Mouse (Mus musculus) forebrain, embryonic 15.5 days (tissue): ENCODE data around the gene Oxct2b. TPM values are rescaled to one million over a fixed set of nuclear protein-coding genes. Genes with fewer than 3 reads are reported as not detected.

Experiments used
- ATAC-seq: fragments of 200-750 bp; cut with Nextera tagmentation; replicated peaks from 2 replicates; pipeline ENCODE4 v1.8.0; 2017; ENCODE audit warnings: mild to moderate bottlenecking, moderate TSS enrichment, moderate library complexity
- H3K27ac ChIP-seq: fragments of 300-500 bp; sonication (generic); replicated peaks from 2 replicates; pipeline ENCODE4 v1.5.1; 2015; ENCODE audit warnings: mild to moderate bottlenecking, inconsistent platforms
- H3K27me3 ChIP-seq: fragments of 300-500 bp; sonication (generic); 2 replicates; pipeline ENCODE4 v1.6.1; 2015; ENCODE audit warnings: inconsistent platforms
- H3K36me3 ChIP-seq: fragments of 300-500 bp; sonication (generic); 2 replicates; pipeline ENCODE4 v1.6.1; 2015; ENCODE audit warnings: mild to moderate bottlenecking, inconsistent platforms
- H3K4me1 ChIP-seq: fragments of 300-500 bp; sonication (generic); 2 replicates; pipeline ENCODE4 v1.6.1; 2015; ENCODE audit warnings: inconsistent platforms
- H3K4me2 ChIP-seq: fragments of 300-500 bp; sonication (generic); replicated peaks from 2 replicates; pipeline ENCODE4 v1.6.1; 2015; ENCODE audit warnings: mild to moderate bottlenecking, inconsistent platforms
- H3K4me3 ChIP-seq: fragments of 300-500 bp; sonication (generic); 2 replicates; pipeline ENCODE4 v1.5.1; 2015; ENCODE audit warnings: mild to moderate bottlenecking, inconsistent platforms
- H3K9ac ChIP-seq: fragments of 300-500 bp; sonication (generic); replicated peaks from 2 replicates; pipeline ENCODE4 v1.6.1; 2015; ENCODE audit warnings: mild to moderate bottlenecking, inconsistent platforms
- H3K9me3 ChIP-seq: fragments of 300-500 bp; sonication (generic); 2 replicates; pipeline ENCODE4 v1.6.1; 2016; ENCODE audit warnings: inconsistent platforms
- whole genome bisulfite sequencing: fragments of 180-500 bp; shearing (Covaris S2); methylation state at CpG from one replicate; pipeline ENCODE4 v1.1.7; 2015; ENCODE audit warnings: mixed read lengths; 5-methylcytosine and 5-hydroxymethylcytosine counted together
- polyA plus RNA-seq: library from polyadenylated mRNA; unstranded; fragments of >200 nt; fragmentation: Nextera tagmentation; extraction: Ambion mirVana; gene quantifications from 2 replicates; pipeline ENCODE4 v1.2.1, GENCODE M21; 2015

The Oxct2b gene
- polyA plus RNA-seq, 1 experiment from 2014 or later, result 0.17 TPM

DNA sequence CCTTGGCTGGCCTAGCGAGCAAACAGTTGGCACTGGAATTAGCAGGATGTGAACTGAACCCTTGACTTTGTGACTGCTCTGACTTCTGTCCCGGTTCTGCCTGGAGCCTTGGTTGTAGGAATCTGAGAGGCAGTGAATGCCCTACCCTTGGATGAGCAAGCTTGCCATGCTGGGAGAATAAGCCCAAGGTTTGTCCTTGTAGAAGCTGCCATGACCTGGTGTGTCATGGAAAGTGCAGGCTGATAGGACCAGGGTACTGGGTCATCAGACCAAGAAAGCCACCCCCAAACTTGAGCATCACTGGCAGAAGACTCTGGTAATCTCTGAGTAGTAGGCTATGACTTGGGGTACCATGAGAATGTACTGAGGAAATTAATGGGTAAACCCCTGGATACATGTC lies 5.2 kb downstream of the Oxct2b start:
- H3K36me3 ChIP-seq, result peaks cover 12% of the 10 kb centered on the region
- no peak overlapping the region for H3K9ac ChIP-seq
- 85% methylated on average over 2 of the region's 2 CpGs for WGBS
- no peak overlapping the region for H3K4me3 ChIP-seq
- no peaks in the 10 kb centered on the region; the same call in 1 of the 2 replicates for H3K27me3 ChIP-seq
- no peak overlapping the region for H3K27ac ChIP-seq
- no peak overlapping the region for H3K4me2 ChIP-seq
- no peaks in the 10 kb centered on the region for H3K9me3 ChIP-seq
- H3K4me1 ChIP-seq, result no peaks in the 10 kb centered on the region
- ATAC-seq, result no peak

DNA sequence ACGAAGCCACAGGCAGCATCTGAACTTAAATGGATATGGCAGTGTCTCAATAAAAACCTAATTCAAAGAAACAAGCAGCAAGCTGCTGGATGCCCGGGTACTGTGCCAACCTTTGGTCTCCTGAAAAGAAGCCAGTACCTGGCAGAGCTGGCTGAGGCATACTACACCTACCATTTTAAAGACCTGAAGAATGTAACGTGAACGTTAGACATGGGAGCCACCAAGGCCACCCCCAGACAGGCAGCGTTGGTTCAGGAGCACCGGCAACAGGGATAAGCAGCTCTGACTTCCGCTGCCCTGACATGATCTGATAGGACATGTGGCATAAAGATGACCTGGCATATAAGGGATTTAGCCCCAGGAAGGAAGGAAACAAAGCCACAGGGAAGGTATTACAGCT lies 10.6 kb downstream of the Oxct2b start:
- H3K27me3 ChIP-seq, result no peaks in the 10 kb centered on the region
- H3K9ac ChIP-seq, result no peak overlapping the region
- WGBS, result 93% methylated on average over 7 of the region's 7 CpGs
- H3K9me3 ChIP-seq, result no peaks in the 10 kb centered on the region
- H3K27ac ChIP-seq, result no peak overlapping the region
- no peaks in the 10 kb centered on the region for H3K4me1 ChIP-seq
- ATAC-seq, result no peak
- H3K4me2 ChIP-seq, result no peak overlapping the region
- peaks cover 54% of the 10 kb centered on the region for H3K36me3 ChIP-seq
- H3K4me3 ChIP-seq, result no peak overlapping the region

DNA sequence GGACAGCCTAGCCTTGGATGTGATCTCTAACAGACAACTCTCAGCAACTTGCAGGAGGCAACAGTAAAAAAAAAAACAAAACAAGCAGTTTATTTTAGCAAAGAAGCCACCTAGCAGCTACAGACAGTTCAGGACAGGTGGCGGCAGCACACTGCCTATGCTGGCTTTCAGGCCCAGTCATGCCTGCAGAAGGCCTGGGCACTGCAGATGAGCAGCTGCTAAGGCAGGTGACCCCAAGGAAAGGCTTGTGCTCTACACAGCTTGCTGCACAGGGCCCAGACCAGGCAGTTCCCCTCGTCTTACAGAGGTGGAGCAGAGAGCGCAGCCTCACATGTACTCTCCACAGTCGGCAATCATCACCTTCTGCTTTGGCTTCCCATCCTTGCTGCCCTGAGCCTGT lies 11.0 kb downstream of the Oxct2b start:
- 93% methylated on average over 4 of the region's 4 CpGs for WGBS
- no peaks in the 10 kb centered on the region for H3K9me3 ChIP-seq
- peaks cover 59% of the 10 kb centered on the region for H3K36me3 ChIP-seq
- ATAC-seq, result no peak
- H3K4me2 ChIP-seq, result no peak overlapping the region
- no peak overlapping the region for H3K4me3 ChIP-seq
- H3K27me3 ChIP-seq, result no peaks in the 10 kb centered on the region
- H3K9ac ChIP-seq, result no peak overlapping the region
- no peak overlapping the region for H3K27ac ChIP-seq
- H3K4me1 ChIP-seq, result no peaks in the 10 kb centered on the region

DNA sequence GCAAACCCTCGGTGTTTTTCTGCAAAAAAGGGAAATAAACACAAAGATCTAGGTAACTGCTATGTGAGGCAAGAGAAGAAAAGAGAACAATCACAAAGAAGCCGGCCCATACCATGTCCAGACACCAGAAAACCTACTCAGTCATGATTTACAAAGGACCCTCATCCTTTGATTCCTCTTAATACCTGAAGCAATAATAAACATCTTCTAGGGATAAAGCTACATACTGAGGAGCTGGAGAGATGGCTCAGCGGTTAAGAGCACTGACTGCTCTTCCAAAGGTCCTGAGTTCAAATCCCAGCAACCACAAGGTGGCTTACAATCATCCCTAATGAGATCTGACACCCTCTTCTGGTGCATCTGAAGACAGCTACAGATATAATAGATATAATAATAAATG lies 21.5 kb downstream of the Oxct2b start:
- Histone ChIP-seq H3K27me3 (0 out of 2 replicates have a peak, but pooled peaks cover 3% of the 10 kb centered on the region), H3K4me3 (no peak overlapping the region), H3K9me3 (no peaks in the 10 kb centered on the region), H3K4me2 (no peak overlapping the region), H3K27ac (no peak overlapping the region), H3K4me1 (peaks cover 22% of the 10 kb centered on the region), H3K36me3 (peaks cover 30% of the 10 kb centered on the region), H3K9ac (no peak overlapping the region)
- 86% methylated on average over 3 of the region's 3 CpGs for WGBS
- ATAC-seq, result no peak

DNA sequence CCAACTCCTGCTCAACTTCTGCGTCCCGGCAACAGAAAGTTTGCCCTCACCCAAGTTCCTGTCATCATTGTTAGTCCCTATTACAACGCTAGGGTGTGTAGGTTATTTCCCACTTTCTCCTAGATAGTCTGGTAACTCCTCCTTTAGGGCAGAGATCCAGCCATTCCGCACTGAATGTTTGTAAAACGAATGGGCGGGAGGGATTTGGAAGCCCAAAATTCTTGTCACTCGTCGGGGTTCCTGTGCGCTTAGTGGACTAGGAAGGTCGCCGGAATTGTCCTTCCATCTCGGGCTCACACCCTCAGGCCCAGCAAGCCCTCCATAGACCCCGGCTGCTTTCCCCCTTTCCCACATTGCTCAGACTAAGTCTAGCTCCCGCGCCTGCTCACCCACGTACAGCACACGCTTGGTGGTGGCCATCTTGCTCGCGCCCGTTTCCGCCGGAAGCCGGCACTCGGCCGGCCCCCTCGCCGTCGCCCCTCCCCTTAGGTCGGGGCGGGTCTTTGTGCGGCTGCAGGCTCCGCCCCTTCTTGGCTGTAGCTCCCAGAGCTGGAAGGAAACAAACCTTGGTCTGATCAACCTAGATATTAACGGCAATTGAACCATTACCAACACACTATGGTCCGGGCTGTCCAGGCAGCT lies 23.6 kb downstream of the Oxct2b start, which contains the start of gene Ppie:
Gene Ppie, minus strand, starts transcription at position 439 of the 642 bp plus-strand sequence.
- Histone ChIP-seq H3K27me3 (0 out of 2 replicates have a peak, but pooled peaks cover 3% of the 10 kb centered on the region), H3K4me1 (peaks cover 22% of the 10 kb centered on the region), H3K27ac (peak within 1 kb of the TSS; percentile 82), H3K4me3 (peak within 1 kb of the TSS; percentile 68), H3K36me3 (peaks cover 12% of the 10 kb centered on the region), H3K4me2 (peak within 1 kb of the TSS; percentile 82), H3K9ac (peak within 1 kb of the TSS; percentile 59), H3K9me3 (no peaks in the 10 kb centered on the region)
- under 1% methylated on average over 34 of the region's 34 CpGs for WGBS
- ATAC-seq, result peak; percentile 96

DNA sequence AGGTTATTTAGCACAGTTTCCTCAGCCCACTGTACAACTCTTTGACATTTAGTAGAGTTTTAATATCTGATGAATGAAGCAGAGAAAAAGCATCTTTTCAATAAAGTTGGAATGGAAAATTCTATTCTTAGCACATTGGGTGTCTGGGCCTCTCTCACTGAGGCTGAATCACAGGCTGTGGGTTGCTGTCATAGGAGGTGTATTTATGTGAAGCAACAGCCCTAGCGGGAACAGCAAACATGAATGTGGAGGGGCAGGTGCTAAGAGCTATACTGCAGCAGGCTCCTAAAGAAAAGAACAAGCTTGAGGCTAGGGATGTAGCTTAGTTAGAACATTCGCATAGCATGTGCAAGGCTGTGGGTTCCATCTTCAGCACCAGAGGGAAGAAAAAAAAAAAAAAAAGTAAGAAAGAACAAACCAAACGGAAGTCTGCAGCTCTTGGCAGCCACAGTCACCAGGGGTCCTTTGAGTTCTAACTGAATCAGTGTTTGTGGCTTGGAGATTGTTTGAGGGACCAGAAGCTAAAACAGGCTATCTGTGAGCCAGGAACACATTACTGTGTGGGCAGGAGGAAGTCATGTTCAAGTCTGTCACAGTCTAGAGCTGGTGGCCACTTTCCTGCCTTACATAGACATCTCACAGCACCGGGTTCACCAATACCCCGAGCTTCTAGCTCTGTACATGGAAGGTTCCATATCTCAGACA lies 31.5 kb downstream of the Oxct2b start:
- WGBS, result 84% methylated on average over 5 of the region's 5 CpGs
- Histone ChIP-seq H3K27ac (no peak overlapping the region), H3K9me3 (no peaks in the 10 kb centered on the region), H3K27me3 (peaks cover 5% of the 10 kb centered on the region; the same call in 1 of the 2 replicates), H3K4me3 (no peak overlapping the region), H3K36me3 (no peaks in the 10 kb centered on the region), H3K9ac (no peak overlapping the region), H3K4me1 (no peaks in the 10 kb centered on the region), H3K4me2 (no peak overlapping the region)
- no peak for ATAC-seq

DNA sequence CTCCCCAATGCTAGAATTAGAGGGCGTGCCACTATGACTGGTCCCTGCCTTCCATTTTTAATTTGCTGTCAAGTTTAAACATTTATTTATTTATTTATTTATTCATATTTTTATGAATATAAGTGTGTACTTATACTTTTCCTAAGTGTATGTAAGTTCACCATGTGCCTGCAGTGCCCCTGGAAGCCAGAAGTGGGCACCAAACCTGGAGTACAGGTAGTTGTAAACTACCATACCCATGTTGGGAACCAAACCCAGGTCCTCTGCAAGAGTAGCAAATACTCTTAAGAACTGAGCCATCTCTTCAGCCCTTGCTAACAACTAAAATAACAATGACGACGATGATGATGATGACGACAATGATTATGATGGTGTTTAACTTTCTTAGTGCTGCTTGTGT lies 35.9 kb downstream of the Oxct2b start:
- H3K36me3 ChIP-seq, result no peaks in the 10 kb centered on the region
- ATAC-seq, result no peak
- H3K27me3 ChIP-seq, result peaks cover 7% of the 10 kb centered on the region; the same call in 1 of the 2 replicates
- no peak overlapping the region for H3K27ac ChIP-seq
- H3K9me3 ChIP-seq, result no peaks in the 10 kb centered on the region
- no peaks in the 10 kb centered on the region for H3K4me1 ChIP-seq
- H3K4me3 ChIP-seq, result no peak overlapping the region
- WGBS, result 78% methylated on average over 4 of the region's 4 CpGs
- H3K4me2 ChIP-seq, result no peak overlapping the region
- no peak overlapping the region for H3K9ac ChIP-seq

DNA sequence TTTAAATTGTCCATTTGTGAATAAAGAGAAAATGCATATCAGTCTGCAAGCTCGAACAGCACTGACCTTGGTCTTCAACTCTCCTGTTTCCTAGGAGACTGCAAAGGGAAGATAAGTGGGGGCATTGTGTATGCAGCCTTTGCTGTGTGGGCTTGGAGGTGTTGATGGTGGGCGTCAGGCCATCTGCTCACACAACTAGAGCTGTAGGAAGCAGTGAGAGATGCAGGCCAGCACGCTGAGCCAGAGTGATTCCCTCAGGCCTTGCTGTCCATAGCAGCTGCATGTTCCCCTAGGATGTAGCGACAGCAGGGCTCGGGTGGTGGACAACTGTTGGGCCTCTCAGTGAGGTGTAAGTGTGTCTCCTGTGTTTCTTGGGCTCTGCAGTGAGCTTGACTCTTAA lies 36.9 kb downstream of the Oxct2b start:
- Histone ChIP-seq H3K4me1 (no peaks in the 10 kb centered on the region), H3K9ac (no peak overlapping the region), H3K9me3 (no peaks in the 10 kb centered on the region), H3K27me3 (0 out of 2 replicates have a peak, but pooled peaks cover 4% of the 10 kb centered on the region), H3K27ac (no peak overlapping the region), H3K36me3 (no peaks in the 10 kb centered on the region), H3K4me3 (no peak overlapping the region), H3K4me2 (no peak overlapping the region)
- no peak; the same call in 1 of the 2 replicates for ATAC-seq
- 44% methylated on average over 5 of the region's 5 CpGs for WGBS

DNA sequence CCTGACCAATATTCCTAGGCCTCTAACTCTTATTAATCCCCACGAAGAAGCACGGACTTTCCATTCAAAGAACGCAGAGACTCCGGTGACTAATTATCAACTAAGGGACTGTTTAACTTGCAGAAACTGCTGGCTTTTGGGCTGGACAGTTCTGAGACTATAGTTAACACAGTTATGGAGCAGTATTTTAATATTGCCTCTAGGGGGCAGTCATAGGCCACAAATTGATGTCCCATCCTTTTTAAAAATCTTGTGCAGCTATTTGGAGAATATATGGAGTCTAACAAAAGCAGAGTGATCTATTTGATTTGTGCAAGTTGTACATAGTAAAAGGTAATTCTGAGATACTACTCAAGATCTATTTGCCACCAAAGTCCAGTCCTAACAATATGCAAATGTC lies 38.9 kb downstream of the Oxct2b start:
- H3K36me3 ChIP-seq, result no peaks in the 10 kb centered on the region
- H3K27ac ChIP-seq, result no peak overlapping the region
- 0 out of 2 replicates have a peak, but pooled peaks have one; percentile 32 for ATAC-seq
- WGBS, result 23% methylated on average over 4 of the region's 4 CpGs
- no peak overlapping the region for H3K9ac ChIP-seq
- H3K4me1 ChIP-seq, result no peaks in the 10 kb centered on the region
- no peak overlapping the region for H3K4me3 ChIP-seq
- no peaks in the 10 kb centered on the region for H3K9me3 ChIP-seq
- H3K4me2 ChIP-seq, result no peak overlapping the region
- H3K27me3 ChIP-seq, result 0 out of 2 replicates have a peak, but pooled peaks cover 4% of the 10 kb centered on the region

DNA sequence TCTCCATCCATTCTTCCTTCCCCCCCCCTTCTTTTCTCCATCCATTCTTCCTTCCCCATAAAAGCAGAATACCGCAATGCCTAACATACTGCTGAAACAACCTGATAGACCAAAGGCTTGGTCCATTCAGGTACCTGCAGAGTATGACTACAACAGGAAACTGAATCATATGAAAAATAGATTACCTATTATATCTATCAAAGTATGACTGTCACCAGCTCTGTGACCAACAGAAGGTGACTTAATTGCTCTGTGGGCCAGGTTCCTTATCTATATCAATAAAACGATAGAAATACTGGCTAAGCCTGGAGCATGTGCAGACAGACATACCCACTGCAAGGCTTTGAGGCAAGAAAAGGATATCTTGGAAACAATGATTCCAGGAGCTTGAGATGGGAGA lies 39.4 kb downstream of the Oxct2b start:
- H3K4me2 ChIP-seq, result no peak overlapping the region
- H3K4me3 ChIP-seq, result no peak overlapping the region
- no peaks in the 10 kb centered on the region for H3K4me1 ChIP-seq
- H3K27ac ChIP-seq, result no peak overlapping the region
- 61% methylated on average over 2 of the region's 2 CpGs for WGBS
- no peak overlapping the region for H3K9ac ChIP-seq
- H3K36me3 ChIP-seq, result no peaks in the 10 kb centered on the region
- H3K9me3 ChIP-seq, result no peaks in the 10 kb centered on the region
- no peak for ATAC-seq
- 0 out of 2 replicates have a peak, but pooled peaks cover 4% of the 10 kb centered on the region for H3K27me3 ChIP-seq

DNA sequence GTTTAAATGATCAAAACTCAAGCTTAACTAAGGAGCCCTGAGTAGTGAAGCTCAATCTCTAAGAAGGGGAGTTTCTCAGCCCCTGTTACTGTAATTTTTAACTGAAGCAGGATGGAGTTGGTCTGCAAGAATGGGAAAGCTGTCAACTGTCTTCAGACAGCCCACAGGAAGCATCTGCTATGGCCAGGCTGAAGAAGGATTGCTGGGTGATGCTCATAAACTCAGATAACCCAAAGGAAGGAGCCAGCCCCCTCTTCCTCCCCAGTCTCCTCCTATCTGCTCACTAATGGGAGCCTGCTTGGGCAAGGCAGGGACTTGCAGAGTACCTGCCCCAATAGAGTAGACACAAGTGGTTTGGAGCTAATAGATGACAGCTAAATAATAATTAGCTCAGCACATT lies 39.8 kb downstream of the Oxct2b start:
- Histone ChIP-seq H3K4me2 (no peak overlapping the region), H3K4me3 (no peak overlapping the region), H3K27ac (no peak overlapping the region), H3K9ac (no peak overlapping the region), H3K36me3 (no peaks in the 10 kb centered on the region), H3K4me1 (no peaks in the 10 kb centered on the region), H3K9me3 (no peaks in the 10 kb centered on the region), H3K27me3 (0 out of 2 replicates have a peak, but pooled peaks cover 4% of the 10 kb centered on the region)
- no peak; the same call in 1 of the 2 replicates for ATAC-seq

DNA sequence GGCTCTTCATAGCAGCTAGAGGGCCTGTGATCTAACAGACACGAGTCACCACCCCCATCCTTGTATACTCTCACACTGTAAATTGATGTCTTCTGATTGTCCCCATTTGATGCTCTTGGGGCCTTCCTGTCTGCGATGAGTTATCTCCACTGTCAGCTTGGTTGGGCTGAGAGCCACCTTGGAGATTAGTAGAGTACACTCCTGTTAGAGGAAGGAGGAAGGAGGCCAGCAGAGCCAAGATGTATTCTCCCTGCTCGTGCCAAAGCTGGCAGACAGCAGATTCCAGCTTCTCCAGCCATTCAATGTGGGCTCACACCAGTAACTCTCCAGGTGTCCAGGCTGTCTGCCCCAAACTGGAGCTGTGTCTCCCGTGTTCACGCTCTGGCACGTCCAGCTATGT lies 44.5 kb downstream of the Oxct2b start:
- no peak overlapping the region for H3K27ac ChIP-seq
- peaks cover 9% of the 10 kb centered on the region for H3K4me1 ChIP-seq
- no peak overlapping the region for H3K4me2 ChIP-seq
- WGBS, result 85% methylated on average over 6 of the region's 6 CpGs
- no peaks in the 10 kb centered on the region for H3K27me3 ChIP-seq
- H3K36me3 ChIP-seq, result no peaks in the 10 kb centered on the region
- H3K9me3 ChIP-seq, result no peaks in the 10 kb centered on the region
- no peak overlapping the region for H3K4me3 ChIP-seq
- no peak overlapping the region for H3K9ac ChIP-seq
- no peak for ATAC-seq
